Mouse (Mus musculus) urinary bladder, adult 2 months (tissue): ENCODE results near the gene Mtap. TPM values are rescaled to one million over a fixed set of nuclear protein-coding genes. Genes with fewer than 3 reads are reported as not detected.

Experiments used
- DNase-seq: peaks from one replicate; pipeline ENCODE4 v3.0.0; 2022; ENCODE audit warnings: low spot score
- polyA plus RNA-seq: library from polyadenylated mRNA; depleted of rRNA; stranded (reverse); fragments of >200 nt; gene quantifications from 2 replicates; pipeline ENCODE4 v1.2.3, GENCODE M21; 2012

The Mtap gene
- polyA plus RNA-seq, 1 experiment, result 30.8 TPM

- DNase-seq, result no peak
Observed at GRCm38 (mm10) chr4:89137542-89138360, 829 bp downstream of the Mtap start.

GRCm38 (mm10) chr4:89138361-89138651, 1.4 kb downstream of the Mtap start:
- DNase-seq, result no peak

GRCm38 (mm10) chr4:89140832-89141231, 3.9 kb downstream of the Mtap start:
- no peak for DNase-seq

GRCm38 (mm10) chr4:89145409-89145808, 8.5 kb downstream of the Mtap start:
- peak; percentile 64 for DNase-seq

GRCm38 (mm10) chr4:89146291-89146690, 9.4 kb downstream of the Mtap start:
- no peak for DNase-seq

GRCm38 (mm10) chr4:89149261-89149660, 12.3 kb downstream of the Mtap start:
- DNase-seq, result no peak

GRCm38 (mm10) chr4:89161389-89161788, 24.5 kb downstream of the Mtap start:
- no peak for DNase-seq

- no peak for DNase-seq
Observed at GRCm38 (mm10) chr4:89162496-89162895, 25.6 kb downstream of the Mtap start.

- DNase-seq, result no peak
Observed at GRCm38 (mm10) chr4:89163613-89164012, 26.7 kb downstream of the Mtap start.

GRCm38 (mm10) chr4:89164681-89165080, 27.8 kb downstream of the Mtap start:
- DNase-seq, result no peak

GRCm38 (mm10) chr4:89168877-89169276, 32.0 kb downstream of the Mtap start:
- no peak for DNase-seq

- no peak for DNase-seq
Observed at GRCm38 (mm10) chr4:89169739-89170138, 32.8 kb downstream of the Mtap start.

GRCm38 (mm10) chr4:89170931-89171330, 34.0 kb downstream of the Mtap start:
- no peak for DNase-seq

GRCm38 (mm10) chr4:89172873-89173605, 36.1 kb downstream of the Mtap start:
- DNase-seq, result no peak

GRCm38 (mm10) chr4:89177514-89178307, 40.8 kb downstream of the Mtap start:
- no peak for DNase-seq

GRCm38 (mm10) chr4:89180121-89180520, 43.2 kb downstream of the Mtap start:
- no peak for DNase-seq

- DNase-seq, result no peak
Observed at GRCm38 (mm10) chr4:89181656-89182055, 44.7 kb downstream of the Mtap start.

GRCm38 (mm10) chr4:89182486-89182885, 45.6 kb downstream of the Mtap start:
- no peak for DNase-seq

- no peak for DNase-seq
Observed at GRCm38 (mm10) chr4:89195481-89195880, 58.6 kb downstream of the Mtap start.

GRCm38 (mm10) chr4:89197128-89197527, 60.2 kb downstream of the Mtap start:
- no peak for DNase-seq

- DNase-seq, result no peak
Observed at GRCm38 (mm10) chr4:89200806-89201205, 63.9 kb downstream of the Mtap start.

GRCm38 (mm10) chr4:89209310-89209709, 72.4 kb downstream of the Mtap start:
- no peak for DNase-seq

GRCm38 (mm10) chr4:89210314-89210713, 73.4 kb downstream of the Mtap start:
- DNase-seq, result no peak
